Mouse (Mus musculus) activated CD4-positive, CD25-positive, alpha-beta regulatory T cell (primary cell): ENCODE data around the gene Cnst. TPM values are rescaled to one million over a fixed set of nuclear protein-coding genes. Genes with fewer than 3 reads are reported as not detected.

Source experiments
- polyA plus RNA-seq, 2 experiments: library from polyadenylated mRNA; unstranded; fragments of 100-300 nt; shearing (Covaris generic); gene quantifications; one replicate each; pipeline ENCODE4 v1.2.1; 2017

Cnst gene
- 10 to 100 TPM; 15.7 to 27.2 TPM for polyA plus RNA-seq

GRCm38 (mm10) chr1:179545768-179546550 lies at the start of gene Cnst, which contains the start of gene Tfb2m:
TSS of gene Cnst (plus strand) at chr1:179546370.
TSS of gene Tfb2m (minus strand) at chr1:179546267.

GRCm38 (mm10) chr1:179517713-179518465 lies 28.3 kb upstream of the Cnst start, which contains the start of gene Smyd3:
TSS of gene Smyd3 (minus strand) at chr1:179518041.

GRCm38 (mm10) chr1:179668013-179668805 lies 122.0 kb downstream of the Cnst start, which contains the start of gene Sccpdh:
TSS of gene Sccpdh (plus strand) at chr1:179668210.

Other genes with a start within 250 kb of the Cnst start
- gene Smyd3, start 28.3 kb upstream of the Cnst start, polyA plus RNA-seq: 10 to 100 TPM; 24.9 to 31.0 TPM
- gene Tfb2m, start 103 bp upstream of the Cnst start, polyA plus RNA-seq: 10 to 100 TPM; 15.3 to 19.8 TPM
- gene Sccpdh, start 121.8 kb downstream of the Cnst start, polyA plus RNA-seq: 1 to 10 TPM; 6.0 to 7.3 TPM
- gene Kif28, start 198.9 kb downstream of the Cnst start, polyA plus RNA-seq: under 1 TPM in 1 of 2 experiments, not detected in 1; 0.26 TPM